Mouse (Mus musculus) neutrophil, adult 5-6 weeks (primary cell): ENCODE data around the gene Cnp. TPM values are rescaled to one million over a fixed set of nuclear protein-coding genes. Genes with fewer than 3 reads are reported as not detected.
"Not testable (repeated sequence)": the region's sequence is repeated elsewhere in the genome, so short reads cannot be mapped to it uniquely, and the experiment has no call there.

Source experiments
- ATAC-seq: fragments of 151-379, 151-347 bp; 2 replicates; pipeline ENCODE4 v1.8.0; 2017; ENCODE audit warnings: mild to moderate bottlenecking, moderate TSS enrichment; ENCODE audit not compliant: insufficient number of reproducible peaks, poor library complexity, low FRiP score, severe bottlenecking; ENCODE audit errors: extremely low read depth
- total RNA-seq: library from RNA; stranded (forward); fragments of 200-1000 nt; gene quantifications from 2 replicates; pipeline ENCODE4 v1.2.3, GENCODE M21; 2017

The Cnp gene
- total RNA-seq, 1 experiment from 2014 or later = 87.3 TPM

GRCm38 (mm10) chr11:100611627-100612026 is 36.9 kb downstream of the Cnp start:
- ATAC-seq = no peak

DNA sequence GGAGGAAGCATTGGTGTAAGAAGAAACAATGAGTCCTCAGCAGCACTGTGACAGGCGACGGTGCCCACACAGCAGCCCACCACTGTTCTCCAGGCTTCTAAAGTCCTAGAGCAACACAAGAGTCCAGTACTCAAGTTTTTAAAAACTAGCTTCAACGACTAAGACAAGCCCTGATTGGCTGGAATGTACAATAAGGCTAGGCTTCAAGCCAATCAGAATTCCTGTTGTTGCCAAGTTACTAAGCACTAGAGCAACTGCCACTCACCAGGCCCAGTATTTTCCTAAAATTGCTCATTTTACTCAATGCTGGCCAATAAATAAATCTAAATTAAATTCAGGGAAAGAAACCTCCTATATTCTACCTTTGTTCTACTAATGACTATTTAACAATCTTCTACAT is 38.5 kb downstream of the Cnp start:
- ATAC-seq = no peak

DNA sequence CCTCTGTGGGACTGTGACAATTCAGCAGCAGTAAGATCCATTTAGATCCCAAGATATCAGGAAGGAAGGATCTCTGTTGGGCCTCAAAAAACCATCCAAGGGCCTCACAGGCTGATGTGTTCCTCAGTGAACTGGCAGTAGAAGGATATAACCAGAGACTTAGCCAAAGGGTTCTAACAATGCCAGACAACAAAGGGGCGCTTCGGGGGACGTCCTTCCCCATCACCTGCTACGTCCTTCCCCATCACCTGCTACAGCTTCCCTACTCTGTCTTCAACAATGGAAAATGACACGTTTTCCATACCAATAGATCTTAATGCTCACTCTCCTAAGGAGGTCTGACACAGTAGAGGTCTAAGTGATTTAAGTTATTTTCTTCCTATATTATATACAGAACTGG is 41.6 kb downstream of the Cnp start:
- no peak for ATAC-seq

DNA sequence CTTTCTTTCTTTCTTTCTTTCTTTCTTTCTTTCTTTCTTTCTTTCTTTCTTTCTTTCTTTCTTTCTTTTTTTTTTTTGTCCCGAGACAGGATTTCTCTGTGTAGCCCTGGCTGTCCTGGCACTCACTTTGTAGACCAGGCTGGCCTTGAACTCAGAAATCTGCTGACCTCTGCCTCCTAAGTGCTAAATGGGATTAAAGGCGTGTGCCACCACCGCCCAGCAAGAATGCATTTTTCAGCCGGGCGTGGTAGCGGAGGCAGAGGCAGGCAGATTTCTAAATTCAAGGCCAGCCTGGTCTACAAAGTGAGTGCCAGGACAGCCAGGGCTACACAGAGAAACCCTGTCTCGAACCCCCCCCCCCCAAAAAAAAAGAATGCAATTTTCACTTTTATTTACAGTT is 42.1 kb downstream of the Cnp start:
- ATAC-seq = not testable (repeated sequence)

DNA sequence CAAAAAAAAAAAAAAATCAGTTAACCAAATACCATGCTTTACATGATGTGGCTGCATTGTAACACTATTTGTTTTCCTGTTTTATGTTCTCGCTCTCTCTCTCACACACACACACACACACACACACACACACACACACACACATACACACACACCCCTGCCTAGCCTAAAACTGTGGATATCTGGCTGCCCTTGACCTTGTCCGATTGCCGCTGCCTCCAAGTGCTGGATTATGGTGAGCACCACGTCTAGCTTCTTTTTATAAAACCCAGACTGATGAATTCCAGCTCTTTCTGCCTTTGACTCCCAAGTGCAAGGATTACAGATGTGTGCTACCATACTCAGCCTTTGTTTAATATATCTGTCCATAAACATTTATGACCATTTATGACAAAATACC is 42.8 kb downstream of the Cnp start:
- ATAC-seq = no peak

GRCm38 (mm10) chr11:100618761-100619484 is 44.2 kb downstream of the Cnp start, which contains the start of gene Nkiras2:
TSS of gene Nkiras2 (plus strand) at chr11:100619244.
- ATAC-seq = peak; percentile 41; the same call in 1 of the 2 replicates

GRCm38 (mm10) chr11:100619485-100619975 is 44.8 kb downstream of the Cnp start:
- peak; percentile 78 for ATAC-seq

- no peak for ATAC-seq
Measured at GRCm38 (mm10) chr11:100619982-100620381, 45.3 kb downstream of the Cnp start, which contains the start of gene Dnajc7. TSS of gene Dnajc7 (minus strand) at chr11:100620168.

DNA sequence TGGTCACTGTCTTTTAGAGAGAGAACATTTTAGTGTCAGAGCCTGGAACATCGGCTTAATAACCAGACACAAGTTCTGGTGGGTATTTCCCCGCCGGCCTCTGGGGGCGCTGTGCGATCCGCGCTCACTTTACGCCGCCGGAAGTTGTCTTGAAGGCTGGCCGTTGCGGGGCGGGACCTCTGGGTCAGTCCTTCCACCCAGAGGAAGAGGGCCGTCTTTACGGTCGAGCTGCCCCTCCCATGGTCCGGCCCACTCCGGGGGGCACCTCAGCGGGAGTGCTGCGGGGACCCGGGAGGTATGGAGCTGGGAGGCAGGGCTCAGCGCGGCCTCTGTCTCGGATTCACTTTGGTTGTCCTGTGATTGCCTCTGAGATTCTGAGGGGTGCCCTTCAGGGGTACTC is 48.0 kb downstream of the Cnp start:
- ATAC-seq = peak; percentile 60

DNA sequence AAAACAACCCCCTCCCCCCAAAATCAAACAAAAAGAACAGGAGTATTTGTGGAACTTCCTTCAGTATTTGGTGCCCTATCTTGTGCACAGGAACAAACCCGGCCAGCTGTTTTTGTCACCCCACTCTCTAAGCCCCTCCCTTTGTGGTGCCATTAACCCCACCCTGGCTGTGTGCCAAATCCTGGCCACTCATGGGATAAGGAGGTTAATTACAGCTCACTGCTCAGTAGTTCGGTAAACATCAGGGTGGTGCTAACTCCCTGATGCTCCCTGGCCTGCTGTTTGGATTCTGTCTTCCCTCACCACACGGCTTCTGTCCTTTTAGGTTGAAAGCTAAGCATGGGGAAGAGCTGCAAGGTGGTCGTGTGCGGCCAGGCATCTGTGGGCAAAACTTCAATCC is 49.2 kb downstream of the Cnp start:
- ATAC-seq = no peak

DNA sequence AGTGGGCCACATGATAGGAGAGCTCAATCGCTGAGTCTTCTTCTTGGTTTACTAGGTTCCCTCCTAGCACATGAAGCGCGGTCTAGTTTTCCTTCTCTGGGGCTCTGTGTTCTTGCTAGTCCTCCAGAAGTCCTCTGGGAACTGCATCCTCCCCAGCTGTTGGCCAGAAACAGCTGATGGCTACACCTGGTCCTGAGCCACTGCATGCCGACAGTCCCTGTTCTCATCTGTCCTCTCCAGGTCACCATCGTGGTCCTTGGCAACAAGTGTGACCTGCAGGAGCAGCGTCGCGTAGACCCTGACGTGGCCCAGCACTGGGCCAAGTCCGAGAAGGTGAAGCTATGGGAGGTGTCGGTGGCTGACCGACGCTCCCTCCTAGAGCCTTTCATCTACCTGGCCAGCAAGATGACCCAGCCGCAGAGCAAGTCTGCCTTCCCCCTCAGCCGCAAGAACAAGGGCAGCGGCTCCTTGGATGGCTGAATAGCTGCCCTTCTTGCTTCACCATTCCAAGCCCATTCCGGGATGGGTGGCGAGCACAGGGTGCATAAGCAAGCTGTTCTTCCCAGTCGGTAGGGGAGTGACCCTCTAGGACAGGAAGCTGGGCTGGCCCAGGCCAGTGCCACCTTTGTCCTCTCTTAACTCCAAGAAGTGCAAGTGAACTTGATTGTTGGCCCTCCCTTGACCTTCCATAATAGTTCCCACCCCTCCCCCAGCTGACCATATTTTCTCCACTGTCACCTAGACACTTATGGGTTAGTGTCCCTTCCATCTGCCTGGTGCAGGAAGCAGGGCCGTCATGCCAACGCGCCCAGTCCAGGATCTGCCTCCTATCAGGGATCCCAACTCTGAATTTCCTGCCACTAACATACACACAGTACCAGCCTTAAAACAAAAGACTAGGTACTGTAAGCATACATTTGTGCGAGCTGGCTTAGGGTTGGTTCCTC is 51.3 kb downstream of the Cnp start:
- no peak for ATAC-seq

GRCm38 (mm10) chr11:100626701-100627195 is 52.0 kb downstream of the Cnp start:
- ATAC-seq = peak; percentile 77

- ATAC-seq = no peak
Measured at GRCm38 (mm10) chr11:100628056-100628455, 53.4 kb downstream of the Cnp start.

DNA sequence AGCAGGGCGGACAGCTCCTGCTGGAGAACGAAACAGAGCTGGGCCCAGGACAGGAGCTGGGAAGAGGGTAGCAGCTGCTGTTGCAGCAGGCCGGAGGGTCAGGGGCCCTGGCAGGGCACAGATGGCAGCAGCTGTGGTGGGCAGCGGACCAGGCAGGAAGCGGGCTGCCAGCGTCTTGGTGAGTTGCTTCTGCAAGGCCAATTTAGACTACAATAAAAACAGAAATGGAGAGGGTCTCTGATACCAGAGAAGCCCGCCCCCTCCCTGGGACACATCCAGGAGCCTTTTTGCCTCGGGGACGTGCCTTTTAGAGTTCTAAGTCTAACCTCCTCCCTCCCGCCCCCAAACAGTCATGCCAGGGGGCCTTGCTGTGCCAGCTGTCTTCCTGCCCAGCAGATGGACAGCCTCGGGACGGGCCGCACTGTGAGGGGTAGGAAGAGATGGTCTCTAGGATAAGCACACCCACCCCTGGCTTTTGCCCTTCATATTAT is 54.2 kb downstream of the Cnp start:
- no peak for ATAC-seq

DNA sequence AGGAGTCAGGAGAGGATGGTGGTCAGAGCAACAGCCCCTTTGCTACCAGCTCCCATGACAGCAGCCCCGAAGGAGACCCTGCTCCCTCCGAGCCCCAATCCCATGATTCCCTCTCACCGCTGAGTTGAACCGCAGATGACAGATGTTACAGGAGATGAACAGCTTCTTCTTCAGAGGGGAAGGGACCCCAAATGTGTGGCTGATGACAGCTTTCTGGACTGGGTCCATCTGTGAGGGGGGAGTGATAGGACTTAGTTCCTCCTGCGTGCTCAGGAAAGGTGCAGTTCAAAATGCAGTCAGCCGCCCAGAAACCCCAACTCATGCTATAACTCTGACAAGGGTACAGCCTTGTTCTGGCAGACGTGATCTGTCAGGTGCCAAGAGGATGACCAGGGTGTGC is 59.8 kb downstream of the Cnp start:
- ATAC-seq = no peak

DNA sequence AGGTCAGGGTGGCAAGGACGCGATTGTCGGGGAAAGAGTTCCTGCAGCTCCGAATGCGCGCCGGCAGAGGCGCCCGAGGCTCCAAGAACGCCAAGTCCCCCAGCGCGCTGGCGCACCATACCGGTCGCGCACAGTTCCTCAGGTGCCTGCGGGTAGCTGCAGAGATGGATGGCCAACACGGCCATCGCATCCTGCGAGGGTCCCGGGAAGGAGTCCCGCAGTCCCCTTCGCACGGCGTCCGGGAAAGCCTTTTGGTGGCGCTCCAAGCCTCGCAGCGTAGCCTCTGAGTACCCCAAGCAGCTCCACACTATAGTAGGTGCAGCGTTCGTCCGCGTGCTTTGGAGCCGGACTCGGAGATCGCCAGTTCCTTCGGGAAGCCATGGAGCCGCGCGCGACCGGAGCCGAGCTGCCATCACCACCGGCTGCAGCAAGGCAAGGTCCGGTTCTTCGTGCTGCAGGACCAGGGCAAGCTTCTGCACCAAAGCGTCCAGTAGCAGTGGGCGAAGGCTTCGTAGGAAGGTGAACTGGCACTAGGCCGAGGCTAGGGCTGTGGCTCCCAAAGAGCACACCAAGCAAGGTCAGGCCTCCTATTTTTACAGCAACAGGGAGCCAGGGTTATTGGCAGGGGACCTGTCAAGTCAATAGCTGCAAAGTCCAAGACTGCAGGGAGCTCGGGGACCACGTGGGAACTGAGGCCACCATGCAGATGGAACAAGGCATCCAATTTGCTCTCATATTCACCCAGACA is 65.6 kb downstream of the Cnp start:
- no peak for ATAC-seq
